Comparison of ENCODE assay signal across 8 mouse cellular contexts in genomic region chr12:40837597-40838337, GRCm38 (mm10).
DNase-seq lines count a peak whose midpoint lies in the region; ATAC-seq and TF ChIP-seq lines count a peak whose summit lies in the region.

No protein-coding gene starts in this region.

- H3K36me3 ChIP-seq in hindbrain, postnatal 0 days (ENCODE audit: insufficient read depth, low read length), result peaks cover 19% of the 10 kb centered on the region; the same call in 1 of the 2 replicates

- no peak overlapping the region for H3K4me3 ChIP-seq in hindbrain, postnatal 0 days (ENCODE audit: low read length)

- H3K9ac ChIP-seq in hindbrain, postnatal 0 days (replicated peaks; ENCODE audit: low read length), result no peak overlapping the region

- H3K4me1 ChIP-seq in hindbrain, postnatal 0 days (ENCODE audit: insufficient read depth, low read length), result no peaks in the 10 kb centered on the region

- under 1% methylated on average over 8 of the region's 8 CpGs for WGBS in hindbrain, postnatal 0 days

- peak; percentile 43 to 82 for DNase-seq in heart, adult 18-20 months
- no peak for DNase-seq in heart, postnatal 25 days (ENCODE audit: low spot score)
- peak; percentile 87 for DNase-seq in cerebellum, adult 9-10 months
- DNase-seq in hindbrain, postnatal 0 days (ENCODE audit: low spot score), result peak; percentile 88
- peak; percentile 53 to 82 for DNase-seq in layer of hippocampus, postnatal 25 days (ENCODE audit: extremely low spot score in 1 of 2, low spot score in 1 of 2)
- peak; percentile 78 for DNase-seq in lung, postnatal 36 days
- peak; percentile 80 for DNase-seq in right cerebral cortex, postnatal 14 days

- intact Hi-C loops in heart, postnatal 25 days (cut with DNase I), result loop anchor here (2.0 kb wide), 2 partner anchors 259 to 651 kb away; no protein-coding TSS in a partner anchor

- peak; percentile 90 for TF ChIP-seq CTCF in hindbrain, postnatal 0 days (IDR thresholded peaks at IDR 0.05; ENCODE audit: low read depth)

- no peak overlapping the region; the same call in 1 of the 2 replicates for H3K27ac ChIP-seq in hindbrain, postnatal 0 days

- ATAC-seq in frontal cortex, adult (ENCODE audit: low TSS enrichment), result peak; percentile 84
- ATAC-seq in hindbrain, postnatal 0 days, result peak; percentile 72

- no peaks in the 10 kb centered on the region for H3K27me3 ChIP-seq in hindbrain, postnatal 0 days (ENCODE audit: insufficient read depth, low read length)

- no peaks in the 10 kb centered on the region for H3K9me3 ChIP-seq in hindbrain, postnatal 0 days (ENCODE audit: low read length)

- no peak overlapping the region for H3K4me2 ChIP-seq in hindbrain, postnatal 0 days (ENCODE audit: low read depth, low read length)
